Comparison of ENCODE assay signal across 23 mouse cellular contexts in the genomic region with DNA sequence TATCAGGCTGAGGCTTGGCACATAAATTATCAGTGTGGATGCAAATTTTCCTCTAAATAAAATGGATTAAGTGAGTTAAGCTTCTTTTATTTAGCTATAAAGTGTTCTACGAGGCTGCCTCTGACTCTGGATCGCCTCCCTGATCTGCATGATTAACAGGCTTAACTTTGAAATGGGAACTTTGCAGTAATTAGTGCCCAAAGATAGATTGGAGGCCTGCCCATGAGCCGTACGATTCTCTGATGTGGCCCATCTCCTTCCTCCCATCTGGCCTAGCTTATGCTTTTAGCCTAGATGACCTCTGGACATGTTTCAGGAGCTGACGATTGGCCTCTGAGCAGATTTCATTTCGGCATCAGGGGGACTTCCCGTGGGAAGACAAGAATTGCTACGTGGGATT.
DNase-seq lines count a peak whose midpoint lies in the region; ATAC-seq and TF ChIP-seq lines count a peak whose summit lies in the region.
"Had no signal": no experiment of that assay in that cellular context is flagged by ENCODE, and none has a peak within 500 bp of the region (broad histone marks: within the 10 kb centered on the region; RNA-seq: fewer than 3 reads in every experiment).

No protein-coding gene starts in this region.

- no peaks in the 10 kb centered on the region for H3K79me2 ChIP-seq in liver, adult 2 months (ENCODE audit: control insufficient read depth, insufficient read depth, low read length)

- H3K4me3 ChIP-seq in forebrain, embryonic 12.5 days (replicated peaks), result no peak overlapping the region
- H3K4me3 ChIP-seq in forebrain, embryonic 11.5 days (ENCODE audit: low read depth, low read length), result no peak overlapping the region
- no peak overlapping the region for H3K4me3 ChIP-seq in liver, adult 2 months (ENCODE audit: insufficient read depth, low read depth, low read length)
- H3K4me3 ChIP-seq in liver, embryonic 11.5 days (ENCODE audit: low read depth, low read length), result no peak overlapping the region
- no peak overlapping the region for H3K4me3 ChIP-seq in midbrain, embryonic 16.5 days (ENCODE audit: low read depth, low read length)
- no peak overlapping the region for H3K4me3 ChIP-seq in gastrocnemius, adult 2 months
- H3K4me3 ChIP-seq: embryonic facial prominence, embryonic 15.5 days; heart, embryonic 15.5 days; limb, embryonic 12.5 days; liver, embryonic 15.5 days; neural tube, embryonic 12.5 days had no signal

- H3K4me1 ChIP-seq in forebrain, embryonic 12.5 days, result peaks cover 28% of the 10 kb centered on the region
- H3K4me1 ChIP-seq in forebrain, embryonic 11.5 days (replicated peaks; ENCODE audit: control insufficient read depth, insufficient read depth, low read length), result peaks cover 14% of the 10 kb centered on the region; the same call in 1 of the 2 replicates
- no peaks in the 10 kb centered on the region for H3K4me1 ChIP-seq in liver, adult 2 months (ENCODE audit: control insufficient read depth, insufficient read depth, low read length)
- no peaks in the 10 kb centered on the region for H3K4me1 ChIP-seq in liver, embryonic 11.5 days (replicated peaks; ENCODE audit: control insufficient read depth, insufficient read depth, low read length)
- H3K4me1 ChIP-seq in midbrain, embryonic 16.5 days (ENCODE audit: control insufficient read depth, insufficient read depth, low read length), result peaks cover 20% of the 10 kb centered on the region
- H3K4me1 ChIP-seq: embryonic facial prominence, embryonic 15.5 days; heart, embryonic 15.5 days; liver, embryonic 15.5 days had no signal

- WGBS in forebrain, embryonic 12.5 days, result 24% methylated on average over 8 of the region's 8 CpGs
- 32% methylated on average over 8 of the region's 8 CpGs for WGBS in forebrain, embryonic 11.5 days
- WGBS in liver, adult 2 months, result 74% methylated on average over 8 of the region's 8 CpGs
- 72% methylated on average over 8 of the region's 8 CpGs for WGBS in liver, embryonic 11.5 days
- 23% methylated on average over 8 of the region's 8 CpGs for WGBS in midbrain, embryonic 16.5 days

- H3K36me3 ChIP-seq in forebrain, embryonic 12.5 days (replicated peaks), result no peaks in the 10 kb centered on the region
- H3K36me3 ChIP-seq in forebrain, embryonic 11.5 days (ENCODE audit: control insufficient read depth, insufficient read depth, low read length), result no peaks in the 10 kb centered on the region
- H3K36me3 ChIP-seq in liver, adult 2 months (ENCODE audit: control insufficient read depth, insufficient read depth, low read length), result no peaks in the 10 kb centered on the region
- no peaks in the 10 kb centered on the region for H3K36me3 ChIP-seq in liver, embryonic 11.5 days (ENCODE audit: control insufficient read depth, insufficient read depth, low read length)
- no peaks in the 10 kb centered on the region for H3K36me3 ChIP-seq in midbrain, embryonic 16.5 days (ENCODE audit: control insufficient read depth, insufficient read depth, low read length)
- H3K36me3 ChIP-seq: embryonic facial prominence, embryonic 15.5 days; heart, embryonic 15.5 days; liver, embryonic 15.5 days; neural tube, embryonic 12.5 days had no signal

- no peak overlapping the region for H3K9ac ChIP-seq in forebrain, embryonic 12.5 days
- no peak overlapping the region for H3K9ac ChIP-seq in forebrain, embryonic 11.5 days (ENCODE audit: low read length)
- no peak overlapping the region for H3K9ac ChIP-seq in liver, adult 2 months (ENCODE audit: low read depth, low read length)
- no peak overlapping the region for H3K9ac ChIP-seq in liver, embryonic 11.5 days (ENCODE audit: low read depth, low read length)
- no peak overlapping the region for H3K9ac ChIP-seq in midbrain, embryonic 16.5 days (ENCODE audit: low read depth, low read length)
- H3K9ac ChIP-seq: embryonic facial prominence, embryonic 15.5 days; heart, embryonic 15.5 days; limb, embryonic 12.5 days; liver, embryonic 15.5 days; neural tube, embryonic 12.5 days had no signal

- no peak overlapping the region for H3K4me2 ChIP-seq in forebrain, embryonic 12.5 days
- H3K4me2 ChIP-seq in forebrain, embryonic 11.5 days (ENCODE audit: low read depth, low read length, severe bottlenecking), result no peak overlapping the region
- H3K4me2 ChIP-seq in liver, embryonic 11.5 days, result no peak overlapping the region
- H3K4me2 ChIP-seq in midbrain, embryonic 16.5 days (ENCODE audit: low read length), result no peak overlapping the region
- H3K4me2 ChIP-seq: embryonic facial prominence, embryonic 15.5 days; heart, embryonic 15.5 days; limb, embryonic 12.5 days; liver, embryonic 15.5 days; neural tube, embryonic 12.5 days had no signal

- no peaks in the 10 kb centered on the region for H3K9me3 ChIP-seq in forebrain, embryonic 12.5 days
- no peaks in the 10 kb centered on the region for H3K9me3 ChIP-seq in forebrain, embryonic 11.5 days (ENCODE audit: control insufficient read depth, low read length)
- no peaks in the 10 kb centered on the region for H3K9me3 ChIP-seq in liver, embryonic 11.5 days (ENCODE audit: control insufficient read depth, low read length)
- H3K9me3 ChIP-seq in midbrain, embryonic 16.5 days (replicated peaks; ENCODE audit: control insufficient read depth, low read length, poor library complexity, severe bottlenecking), result no peaks in the 10 kb centered on the region
- H3K9me3 ChIP-seq: embryonic facial prominence, embryonic 15.5 days; heart, embryonic 15.5 days; limb, embryonic 12.5 days; liver, embryonic 15.5 days; neural tube, embryonic 12.5 days had no signal

- TF ChIP-seq POLR2A in liver, adult 2 months (IDR thresholded peaks at IDR 0.05; ENCODE audit: extremely low read depth, insufficient read depth, low read length), result no peak

- no peak for TF ChIP-seq CTCF in liver, adult 2 months (IDR thresholded peaks at IDR 0.05; ENCODE audit: low read depth, low read length)
- no peak for TF ChIP-seq CTCF in gastrocnemius, adult 2 months (IDR thresholded peaks at IDR 0.05)

- peak; percentile 55; the same call in 1 of the 2 replicates for ATAC-seq in forebrain, embryonic 12.5 days (ENCODE audit: low FRiP score)
- ATAC-seq in forebrain, embryonic 11.5 days (replicated peaks; ENCODE audit: low FRiP score), result no peak
- no peak for ATAC-seq in liver, embryonic 11.5 days (replicated peaks; ENCODE audit: low FRiP score)
- 0 out of 2 replicates have a peak, but pooled peaks have one; percentile 12 for ATAC-seq in midbrain, embryonic 16.5 days
- ATAC-seq: intestine, postnatal 0 days had no signal

- peaks cover 20% of the 10 kb centered on the region for H3K27me3 ChIP-seq in forebrain, embryonic 12.5 days
- no peaks in the 10 kb centered on the region for H3K27me3 ChIP-seq in forebrain, embryonic 11.5 days (ENCODE audit: control insufficient read depth, insufficient read depth, low read length)
- H3K27me3 ChIP-seq in liver, adult 2 months (ENCODE audit: control insufficient read depth, insufficient read depth, low read length), result no peaks in the 10 kb centered on the region
- no peaks in the 10 kb centered on the region for H3K27me3 ChIP-seq in liver, embryonic 11.5 days (replicated peaks; ENCODE audit: control insufficient read depth, insufficient read depth, low read length)
- no peaks in the 10 kb centered on the region for H3K27me3 ChIP-seq in midbrain, embryonic 16.5 days (ENCODE audit: control insufficient read depth, insufficient read depth, low read depth, low read length)
- H3K27me3 ChIP-seq: CH12.LX; embryonic facial prominence, embryonic 15.5 days; heart, embryonic 15.5 days; limb, embryonic 12.5 days; liver, embryonic 15.5 days; neural tube, embryonic 12.5 days had no signal

- no peak overlapping the region for H3K27ac ChIP-seq in forebrain, embryonic 12.5 days
- H3K27ac ChIP-seq in forebrain, embryonic 11.5 days (ENCODE audit: low read depth, low read length), result no peak overlapping the region
- H3K27ac ChIP-seq in liver, adult 2 months (replicated peaks; ENCODE audit: insufficient read depth, low read depth, low read length), result no peak overlapping the region
- H3K27ac ChIP-seq in liver, embryonic 11.5 days (ENCODE audit: low read depth, low read length), result no peak overlapping the region
- no peak overlapping the region for H3K27ac ChIP-seq in midbrain, embryonic 16.5 days (ENCODE audit: low read length)
- no peak overlapping the region for H3K27ac ChIP-seq in gastrocnemius, adult 2 months
- H3K27ac ChIP-seq: embryonic facial prominence, embryonic 15.5 days; heart, embryonic 15.5 days; kidney, postnatal 0 days; limb, embryonic 12.5 days; liver, embryonic 15.5 days; neural tube, embryonic 12.5 days had no signal

- intact Hi-C loops in gastrocnemius, adult 2 months (cut with DNase I), result no loop called here

- no peak for DNase-seq in forebrain, embryonic 11.5 days (ENCODE audit: low spot score)
- peak; percentile 4 for DNase-seq in liver, adult 2 months (ENCODE audit: extremely low read depth, low read depth, low spot score)
- no peak for DNase-seq in liver, embryonic 11.5 days (ENCODE audit: low spot score)
- DNase-seq in gastrocnemius, adult 2 months, result no peak
- no peak for DNase-seq in layer of hippocampus, adult 9-11 months
- DNase-seq: adrenal gland, postnatal 14 days; cerebellum, adult 9-10 months; embryo, embryonic 11 days; gastrocnemius, postnatal 10 days; heart, adult 18-20 months; lung, postnatal 10 days; right cerebral cortex, postnatal 4 days; thymus, postnatal 36 days had no signal

Comparison
In these comparisons a context has a peak if more than half of its experiments do, and no peak if none do; other contexts are left out.
1. ATAC-seq: peak in forebrain, embryonic 12.5 days (single experiment) and midbrain, embryonic 16.5 days (single experiment); none in forebrain, embryonic 11.5 days (single experiment) and liver, embryonic 11.5 days (single experiment).